Comparison of ENCODE assay signal across 21 mouse cellular contexts in the genomic region with DNA sequence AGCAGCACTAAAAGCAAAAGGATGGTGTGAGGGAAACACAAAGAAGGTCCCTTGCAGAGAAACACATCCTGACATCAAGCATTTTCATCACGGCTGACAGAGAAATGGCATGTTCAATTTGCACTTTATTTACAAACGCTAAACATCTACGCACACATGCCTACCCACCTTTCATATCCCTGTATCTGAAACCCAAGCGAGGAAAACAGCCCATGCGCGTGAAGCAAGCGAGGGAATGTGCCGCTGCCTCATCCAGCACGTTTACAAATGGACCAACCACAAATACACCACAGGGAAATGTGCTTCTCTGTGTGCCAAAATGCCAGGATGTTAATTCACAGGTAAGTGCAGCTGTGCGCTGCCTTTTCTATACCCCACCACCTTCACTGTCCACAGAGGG.
DNase-seq lines count a peak whose midpoint lies in the region; ATAC-seq and TF ChIP-seq lines count a peak whose summit lies in the region.
"Had no signal": no experiment of that assay in that cellular context is flagged by ENCODE, and none has a peak within 500 bp of the region (broad histone marks: within the 10 kb centered on the region; RNA-seq: fewer than 3 reads in every experiment).

No protein-coding gene starts in this region.

- no peak overlapping the region for H3K4me3 ChIP-seq in lung, embryonic 14.5 days (ENCODE audit: low read depth, low read length)
- H3K4me3 ChIP-seq in embryonic facial prominence, embryonic 13.5 days = 0 out of 2 replicates have a peak overlapping the region, but pooled peaks have one; percentile 2
- H3K4me3 ChIP-seq in limb, embryonic 15.5 days = no peak overlapping the region
- H3K4me3 ChIP-seq: layer of hippocampus, adult 2 months; liver, embryonic 13.5 days; midbrain, embryonic 12.5 days; neural tube, embryonic 12.5 days had no signal

- no peaks in the 10 kb centered on the region for H3K36me3 ChIP-seq in lung, embryonic 14.5 days (ENCODE audit: insufficient read depth)
- H3K36me3 ChIP-seq in embryonic facial prominence, embryonic 13.5 days = no peaks in the 10 kb centered on the region
- H3K36me3 ChIP-seq in limb, embryonic 15.5 days = no peaks in the 10 kb centered on the region
- H3K36me3 ChIP-seq: liver, embryonic 13.5 days; midbrain, embryonic 12.5 days; neural tube, embryonic 12.5 days had no signal

- no peaks in the 10 kb centered on the region for H3K9me3 ChIP-seq in lung, embryonic 14.5 days (ENCODE audit: low read depth, low read length)
- H3K9me3 ChIP-seq in embryonic facial prominence, embryonic 13.5 days = no peaks in the 10 kb centered on the region
- no peaks in the 10 kb centered on the region for H3K9me3 ChIP-seq in limb, embryonic 15.5 days
- H3K9me3 ChIP-seq: liver, embryonic 13.5 days; midbrain, embryonic 12.5 days; neural tube, embryonic 12.5 days had no signal

- H3K27me3 ChIP-seq in lung, embryonic 14.5 days (ENCODE audit: insufficient read depth, low read length) = no peaks in the 10 kb centered on the region
- no peaks in the 10 kb centered on the region for H3K27me3 ChIP-seq in embryonic facial prominence, embryonic 13.5 days
- H3K27me3 ChIP-seq in limb, embryonic 15.5 days = no peaks in the 10 kb centered on the region
- H3K27me3 ChIP-seq: liver, embryonic 13.5 days; midbrain, embryonic 12.5 days; neural tube, embryonic 12.5 days had no signal

- TF ChIP-seq CTCF in lung, embryonic 14.5 days (IDR thresholded peaks at IDR 0.05; ENCODE audit: low read depth) = no peak

- peak; percentile 84 for DNase-seq in heart, adult 11 months
- no peak for DNase-seq in heart, postnatal 4 days
- peak; percentile 7 for DNase-seq in lung, embryonic 14.5 days
- DNase-seq in lung, postnatal 14 days = no peak
- DNase-seq in kidney, adult 18-20 months = no peak
- no peak for DNase-seq in gastrocnemius, postnatal 10 days
- DNase-seq: adrenal gland, postnatal 36 days; cerebellum, adult 9-10 months; gastrocnemius, postnatal 25 days; kidney, postnatal 10 days; liver, embryonic 13.5 days; lung, postnatal 36 days; right cerebral cortex, postnatal 14 days; thymus, postnatal 25 days had no signal

- no peaks in the 10 kb centered on the region for H3K4me1 ChIP-seq in lung, embryonic 14.5 days (ENCODE audit: insufficient read depth)
- peaks cover 12% of the 10 kb centered on the region for H3K4me1 ChIP-seq in embryonic facial prominence, embryonic 13.5 days
- H3K4me1 ChIP-seq in limb, embryonic 15.5 days = no peaks in the 10 kb centered on the region
- H3K4me1 ChIP-seq: liver, embryonic 13.5 days; midbrain, embryonic 12.5 days; neural tube, embryonic 12.5 days had no signal

- ATAC-seq in lung, embryonic 14.5 days (ENCODE audit: insufficient read depth) = no peak
- no peak for ATAC-seq in embryonic facial prominence, embryonic 13.5 days (ENCODE audit: insufficient number of reproducible peaks, insufficient read depth, low FRiP score, low TSS enrichment, low read depth)
- no peak for ATAC-seq in limb, embryonic 15.5 days (ENCODE audit: insufficient number of reproducible peaks, low FRiP score, low TSS enrichment, low read depth)
- ATAC-seq: activated CD4-positive, CD25-positive, alpha-beta regulatory T cell, adult 4 months; inflammation-experienced regulatory T-cells, adult 6 months had no signal

- H3K27ac ChIP-seq in lung, embryonic 14.5 days (ENCODE audit: low read depth) = no peak overlapping the region
- H3K27ac ChIP-seq in embryonic facial prominence, embryonic 13.5 days = peak overlapping the region; percentile 68
- no peak overlapping the region for H3K27ac ChIP-seq in limb, embryonic 15.5 days
- H3K27ac ChIP-seq: layer of hippocampus, adult 2 months; liver, embryonic 13.5 days; midbrain, embryonic 12.5 days; neural tube, embryonic 12.5 days had no signal

- peak overlapping the region; percentile 44 for H3K4me2 ChIP-seq in lung, embryonic 14.5 days
- H3K4me2 ChIP-seq in embryonic facial prominence, embryonic 13.5 days = peak overlapping the region; percentile 47
- peak overlapping the region; percentile 2; the same call in 1 of the 2 replicates for H3K4me2 ChIP-seq in limb, embryonic 15.5 days
- H3K4me2 ChIP-seq: liver, embryonic 13.5 days; midbrain, embryonic 12.5 days; neural tube, embryonic 12.5 days had no signal

- H3K9ac ChIP-seq in lung, embryonic 14.5 days = no peak overlapping the region
- H3K9ac ChIP-seq in embryonic facial prominence, embryonic 13.5 days = no peak overlapping the region
- no peak overlapping the region for H3K9ac ChIP-seq in limb, embryonic 15.5 days
- H3K9ac ChIP-seq: liver, embryonic 13.5 days; midbrain, embryonic 12.5 days; neural tube, embryonic 12.5 days had no signal

- 55% methylated on average over 10 of the region's 10 CpGs for WGBS in lung, embryonic 14.5 days
- WGBS in embryonic facial prominence, embryonic 13.5 days = 49% methylated on average over 10 of the region's 10 CpGs
- WGBS in limb, embryonic 15.5 days = 66% methylated on average over 10 of the region's 10 CpGs

Comparison
In these comparisons a context has a peak if more than half of its experiments do, and no peak if none do; other contexts are left out.
1. DNase-seq: peak in heart, adult 11 months (single experiment) and lung, embryonic 14.5 days (single experiment); none in heart, postnatal 4 days (single experiment), lung, postnatal 14 days (single experiment), kidney, adult 18-20 months (single experiment) and gastrocnemius, postnatal 10 days (single experiment).
2. Peak in every context shown above with its lines, with median percentiles within 50 percentile points of each other: H3K4me2 ChIP-seq.